Mouse (Mus musculus) intestine, embryonic 15.5 days (tissue): ENCODE data around the gene Rack1. TPM values are rescaled to one million over a fixed set of nuclear protein-coding genes. Genes with fewer than 3 reads are reported as not detected.
"Not testable (repeated sequence)": the region's sequence is repeated elsewhere in the genome, so short reads cannot be mapped to it uniquely, and the experiment has no call there.

ENCODE experiments used
- ATAC-seq: fragments of 200-750 bp; cut with Nextera tagmentation; 2 replicates; pipeline ENCODE4 v1.8.0; 2017; ENCODE audit warnings: moderate TSS enrichment, moderate library complexity
- H3K27ac ChIP-seq: fragments of 300-500 bp; sonication (generic); 2 replicates; pipeline ENCODE4 v1.5.1; 2015; ENCODE audit warnings: mild to moderate bottlenecking, inconsistent platforms
- H3K27me3 ChIP-seq: fragments of 300-500 bp; sonication (generic); replicated peaks from 2 replicates; pipeline ENCODE4 v1.6.1; 2015; ENCODE audit warnings: inconsistent platforms
- H3K36me3 ChIP-seq: fragments of 300-500 bp; sonication (generic); 2 replicates; pipeline ENCODE4 v1.6.1; 2015; ENCODE audit warnings: inconsistent platforms
- H3K4me1 ChIP-seq: fragments of 300-500 bp; sonication (generic); replicated peaks from 2 replicates; pipeline ENCODE4 v1.6.1; 2015; ENCODE audit warnings: inconsistent platforms
- H3K4me2 ChIP-seq: fragments of 300-500 bp; sonication (generic); replicated peaks from 2 replicates; pipeline ENCODE4 v1.6.1; 2015; ENCODE audit warnings: mild to moderate bottlenecking, inconsistent platforms
- H3K4me3 ChIP-seq: fragments of 300-500 bp; sonication (generic); replicated peaks from 2 replicates; pipeline ENCODE4 v1.5.1; 2015; ENCODE audit warnings: inconsistent platforms
- H3K9ac ChIP-seq: fragments of 300-500 bp; sonication (generic); 2 replicates; pipeline ENCODE4 v1.6.1; 2015; ENCODE audit warnings: inconsistent platforms
- H3K9me3 ChIP-seq: fragments of 300-500 bp; sonication (generic); 2 replicates; pipeline ENCODE4 v1.6.1; 2016; ENCODE audit warnings: inconsistent platforms
- WGBS: fragments of 180-500 bp; shearing (Covaris S2); methylation state at CpG from one replicate; pipeline ENCODE4 v1.1.7; 2015; 5-methylcytosine and 5-hydroxymethylcytosine counted together
- polyA plus RNA-seq: library from polyadenylated mRNA; unstranded; fragments of >200 nt; fragmentation: Nextera tagmentation; extraction: Ambion mirVana; gene quantifications from 2 replicates; pipeline ENCODE4 v1.2.1, GENCODE M21; 2015

The Rack1 gene
- polyA plus RNA-seq, 1 experiment from 2014 or later: 815 TPM

DNA sequence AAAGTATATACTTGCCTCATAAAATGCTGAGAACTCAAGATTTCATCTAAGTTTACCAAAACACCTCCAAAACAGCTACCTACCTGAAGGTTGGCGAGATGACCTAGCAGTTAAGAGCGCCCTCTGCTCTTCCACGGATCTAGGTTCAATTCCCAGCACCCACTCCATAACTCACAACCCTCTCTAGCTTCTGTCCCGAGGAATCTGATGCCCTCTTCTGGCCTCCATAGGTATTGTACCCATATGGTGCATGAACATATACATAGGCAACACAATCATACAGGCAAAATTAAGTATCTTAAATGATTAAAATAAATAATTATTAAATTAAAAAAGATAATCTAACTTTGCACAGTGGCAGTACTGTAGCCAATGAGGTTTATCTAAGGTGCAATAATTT, 17.9 kb upstream of the Rack1 start:
- Histone ChIP-seq H3K9me3 (no peaks in the 10 kb centered on the region), H3K4me2 (no peak overlapping the region), H3K4me1 (no peaks in the 10 kb centered on the region), H3K36me3 (no peaks in the 10 kb centered on the region), H3K27ac (no peak overlapping the region), H3K4me3 (no peak overlapping the region), H3K27me3 (no peaks in the 10 kb centered on the region), H3K9ac (no peak overlapping the region)
- ATAC-seq: no peak; the same call in 1 of the 2 replicates
- WGBS: 85% methylated on average over 4 of the region's 4 CpGs

GRCm38 (mm10) chr11:48787455-48788211, 12.5 kb upstream of the Rack1 start:
- peaks cover 2% of the 10 kb centered on the region; the same call in 1 of the 2 replicates for H3K4me1 ChIP-seq
- ATAC-seq: peak; percentile 44
- H3K4me3 ChIP-seq: no peak overlapping the region
- H3K9ac ChIP-seq: no peak overlapping the region
- 49% methylated on average over 10 of the region's 10 CpGs for WGBS
- H3K4me2 ChIP-seq: peak overlapping the region; percentile 60
- H3K27me3 ChIP-seq: no peaks in the 10 kb centered on the region
- H3K27ac ChIP-seq: no peak overlapping the region
- H3K36me3 ChIP-seq: no peaks in the 10 kb centered on the region
- H3K9me3 ChIP-seq: no peaks in the 10 kb centered on the region

DNA sequence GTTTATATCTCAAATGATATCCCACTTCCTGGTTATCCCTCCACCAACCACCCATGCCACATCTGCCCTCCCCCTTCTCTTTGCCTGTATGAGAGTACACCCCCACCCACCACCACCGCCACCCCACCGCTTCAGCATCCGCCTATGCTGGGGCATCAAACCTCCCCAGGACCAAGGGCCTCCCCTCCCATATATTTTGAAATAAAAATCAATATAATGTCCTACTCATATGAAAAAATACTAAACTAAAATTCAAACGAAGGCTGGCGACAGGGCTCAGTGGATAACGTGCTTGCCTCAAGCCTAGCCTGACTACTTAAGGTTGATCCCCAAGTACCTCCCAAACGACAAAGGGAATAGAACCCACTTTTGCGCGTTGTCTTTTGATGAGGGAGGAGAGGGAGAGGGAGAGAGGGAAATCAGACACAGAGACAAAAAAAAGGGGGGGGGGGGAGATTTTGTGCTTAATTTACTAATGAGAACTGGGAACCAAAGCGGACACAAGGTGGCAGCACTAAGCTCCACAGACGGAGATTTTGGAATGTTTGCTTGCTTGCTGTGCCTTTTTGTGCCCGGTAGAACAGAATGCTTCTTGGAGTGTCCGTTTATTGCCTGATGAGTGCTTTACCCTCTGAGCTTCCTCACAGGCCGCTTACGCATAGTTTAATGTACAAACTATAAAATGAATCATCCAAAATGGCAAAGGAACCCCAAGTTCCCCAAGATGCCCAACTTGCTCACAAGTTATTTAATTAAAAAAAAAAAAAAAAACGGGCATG, 11.6 kb upstream of the Rack1 start:
- Histone ChIP-seq H3K27me3 (no peaks in the 10 kb centered on the region), H3K36me3 (no peaks in the 10 kb centered on the region), H3K4me3 (peak overlapping the region; percentile 28), H3K27ac (no peak overlapping the region), H3K4me2 (peak overlapping the region; percentile 60), H3K4me1 (peaks cover 2% of the 10 kb centered on the region; the same call in 1 of the 2 replicates), H3K9ac (no peak overlapping the region), H3K9me3 (no peaks in the 10 kb centered on the region)
- WGBS: 11% methylated on average over 16 of the region's 16 CpGs
- peak; percentile 54 for ATAC-seq

GRCm38 (mm10) chr11:48789215-48789614, 10.9 kb upstream of the Rack1 start:
- Histone ChIP-seq H3K4me2 (no peak overlapping the region), H3K27ac (no peak overlapping the region), H3K9me3 (no peaks in the 10 kb centered on the region), H3K36me3 (no peaks in the 10 kb centered on the region), H3K27me3 (no peaks in the 10 kb centered on the region), H3K4me1 (peaks cover 2% of the 10 kb centered on the region; the same call in 1 of the 2 replicates), H3K4me3 (no peak overlapping the region), H3K9ac (no peak overlapping the region)
- 89% methylated on average over 5 of the region's 5 CpGs for WGBS
- no peak for ATAC-seq

GRCm38 (mm10) chr11:48789973-48790823, 9.9 kb upstream of the Rack1 start:
- H3K36me3 ChIP-seq: no peaks in the 10 kb centered on the region
- 16% methylated on average over 20 of the region's 20 CpGs for WGBS
- H3K4me3 ChIP-seq: 0 out of 2 replicates have a peak overlapping the region, but pooled peaks have one; percentile 22
- no peaks in the 10 kb centered on the region for H3K9me3 ChIP-seq
- H3K4me2 ChIP-seq: peak overlapping the region; percentile 56
- no peaks in the 10 kb centered on the region for H3K27me3 ChIP-seq
- no peak overlapping the region for H3K9ac ChIP-seq
- ATAC-seq: peak; percentile 76
- H3K4me1 ChIP-seq: peaks cover 2% of the 10 kb centered on the region; the same call in 1 of the 2 replicates
- no peak overlapping the region for H3K27ac ChIP-seq

- peaks cover 2% of the 10 kb centered on the region; the same call in 1 of the 2 replicates for H3K4me1 ChIP-seq
- peak overlapping the region; percentile 56 for H3K4me2 ChIP-seq
- no peak overlapping the region for H3K27ac ChIP-seq
- peak; percentile 32 for ATAC-seq
- WGBS: 31% methylated on average over 8 of the region's 8 CpGs
- no peaks in the 10 kb centered on the region for H3K9me3 ChIP-seq
- H3K4me3 ChIP-seq: no peak overlapping the region
- 0 out of 2 replicates have a peak overlapping the region, but pooled peaks have one; percentile 1 for H3K9ac ChIP-seq
- no peaks in the 10 kb centered on the region for H3K36me3 ChIP-seq
- no peaks in the 10 kb centered on the region for H3K27me3 ChIP-seq
These were observed 9.2 kb upstream of the Rack1 start for GRCm38 (mm10) chr11:48790946-48791345.

DNA sequence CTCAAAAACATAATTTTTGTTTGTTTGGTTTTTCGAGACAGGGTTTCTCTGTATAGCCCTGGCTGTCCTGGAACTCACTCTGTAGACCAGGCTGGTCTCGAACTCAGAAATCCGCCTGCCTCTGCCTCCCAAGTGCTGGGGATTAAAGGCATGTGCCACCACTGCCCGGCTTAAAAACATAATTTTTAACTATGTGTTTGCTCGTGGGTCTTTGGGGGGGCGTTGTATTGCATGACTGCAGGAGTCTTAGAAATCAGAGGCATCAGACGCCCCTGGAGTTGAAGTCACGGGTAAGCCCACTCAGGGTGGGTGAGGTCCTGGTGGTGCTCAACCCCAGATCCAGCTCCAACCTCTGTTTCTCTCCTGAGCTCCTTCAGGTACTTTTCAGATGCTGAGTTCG, 8.2 kb upstream of the Rack1 start:
- H3K36me3 ChIP-seq, H3K27me3 ChIP-seq, H3K9me3 ChIP-seq, ATAC-seq, H3K4me3 ChIP-seq, H3K27ac ChIP-seq, H3K4me2 ChIP-seq, H3K9ac ChIP-seq, H3K4me1 ChIP-seq: not testable (repeated sequence)
- WGBS: 89% methylated on average over 9 of the region's 9 CpGs

DNA sequence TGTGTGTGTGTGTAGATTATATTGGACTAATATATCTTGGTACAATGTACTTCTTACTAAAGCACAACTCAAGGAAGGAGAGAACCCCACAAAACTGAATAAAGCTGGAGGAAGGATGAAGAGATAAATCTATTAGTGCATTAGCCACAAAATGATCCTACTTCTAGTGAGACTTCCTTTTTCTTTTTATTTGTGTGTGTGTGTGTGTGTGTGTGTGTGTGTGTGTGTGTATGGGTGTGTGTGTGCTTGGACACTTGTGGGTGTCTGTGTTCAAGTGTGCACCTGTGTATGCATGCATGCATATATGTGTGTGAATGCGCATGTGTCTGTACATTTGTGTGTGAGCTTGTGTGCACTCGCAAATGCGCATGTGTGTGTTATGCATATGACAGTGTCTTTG, 6.9 kb upstream of the Rack1 start:
- Histone ChIP-seq H3K4me1 (peaks cover 2% of the 10 kb centered on the region; the same call in 1 of the 2 replicates), H3K9me3 (no peaks in the 10 kb centered on the region), H3K4me2 (no peak overlapping the region), H3K4me3 (no peak overlapping the region), H3K9ac (no peak overlapping the region), H3K36me3 (no peaks in the 10 kb centered on the region), H3K27me3 (no peaks in the 10 kb centered on the region), H3K27ac (no peak overlapping the region)
- no peak for ATAC-seq
- WGBS: 96% methylated on average over 3 of the region's 3 CpGs

DNA sequence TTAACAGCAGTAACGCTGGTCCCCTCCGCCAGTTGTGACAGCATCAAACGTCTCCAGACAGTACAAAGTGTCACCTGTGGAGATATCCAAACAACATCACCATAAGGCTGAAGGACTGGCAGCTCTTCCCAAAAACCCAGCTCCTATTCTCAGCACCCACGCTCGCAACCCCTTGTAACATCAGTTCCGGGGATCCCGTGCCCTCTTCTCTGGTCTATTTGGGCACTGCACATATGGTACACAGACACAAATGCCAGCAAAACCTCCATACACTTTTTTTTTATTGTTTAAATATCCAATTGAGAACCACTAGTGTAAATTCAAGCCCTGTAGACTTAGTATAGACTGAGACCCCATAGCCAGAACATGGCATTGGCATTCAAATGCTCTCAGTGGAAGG, 4.9 kb upstream of the Rack1 start:
- H3K4me3 ChIP-seq: no peak overlapping the region
- no peak for ATAC-seq
- H3K27me3 ChIP-seq: no peaks in the 10 kb centered on the region
- H3K9ac ChIP-seq: no peak overlapping the region
- no peak overlapping the region for H3K27ac ChIP-seq
- no peak overlapping the region for H3K4me2 ChIP-seq
- 94% methylated on average over 7 of the region's 7 CpGs for WGBS
- H3K4me1 ChIP-seq: peaks cover 5% of the 10 kb centered on the region; the same call in 1 of the 2 replicates
- no peaks in the 10 kb centered on the region for H3K9me3 ChIP-seq
- no peaks in the 10 kb centered on the region for H3K36me3 ChIP-seq

GRCm38 (mm10) chr11:48796290-48796689, 3.8 kb upstream of the Rack1 start:
- Histone ChIP-seq H3K27ac (no peak overlapping the region), H3K4me1 (peaks cover 3% of the 10 kb centered on the region), H3K9me3 (no peaks in the 10 kb centered on the region), H3K36me3 (no peaks in the 10 kb centered on the region), H3K9ac (no peak overlapping the region), H3K27me3 (no peaks in the 10 kb centered on the region), H3K4me3 (no peak overlapping the region), H3K4me2 (no peak overlapping the region)
- no peak for ATAC-seq
- WGBS: 81% methylated on average over 4 of the region's 4 CpGs

- no peaks in the 10 kb centered on the region for H3K9me3 ChIP-seq
These were observed 2.8 kb upstream of the Rack1 start for GRCm38 (mm10) chr11:48797287-48797686.

GRCm38 (mm10) chr11:48798308-48798707, 1.8 kb upstream of the Rack1 start:
- Histone ChIP-seq H3K36me3 (peaks cover 14% of the 10 kb centered on the region), H3K4me1 (peaks cover 19% of the 10 kb centered on the region), H3K27ac (no peak overlapping the region), H3K27me3 (no peaks in the 10 kb centered on the region), H3K4me2 (peak overlapping the region; percentile 77), H3K9ac (0 out of 2 replicates have a peak overlapping the region, but pooled peaks have one; percentile 0), H3K9me3 (no peaks in the 10 kb centered on the region), H3K4me3 (0 out of 2 replicates have a peak overlapping the region, but pooled peaks have one; percentile 65)
- ATAC-seq: no peak
- 75% methylated on average over 7 of the region's 7 CpGs for WGBS

More at GRCm38 (mm10) chr11:48797287-48797686, 2.8 kb upstream of the Rack1 start:
- Histone ChIP-seq H3K27me3 (no peaks in the 10 kb centered on the region), H3K36me3 (peaks cover 5% of the 10 kb centered on the region), H3K4me3 (no peak overlapping the region), H3K9ac (no peak overlapping the region), H3K4me1 (peaks cover 11% of the 10 kb centered on the region), H3K4me2 (no peak overlapping the region), H3K27ac (no peak overlapping the region)
- ATAC-seq: no peak
- WGBS: 65% methylated on average over 5 of the region's 5 CpGs
